Mouse (Mus musculus): ENCODE measurements around the gene Cyp1a2.

Gene Cyp1a2

GRCm38 (mm10) chr9:57671500-57671899 lies 12.0 kb downstream of the Cyp1a2 start:
- DNase-seq (ENCODE audit: low read depth, low spot score) = no peak

GRCm38 (mm10) chr9:57671037-57671436 lies 12.5 kb downstream of the Cyp1a2 start:
- DNase-seq (ENCODE audit: low read depth, low spot score) = no peak

- no peak for DNase-seq (ENCODE audit: low read depth, low spot score)
Observed at GRCm38 (mm10) chr9:57669566-57669965, 13.9 kb downstream of the Cyp1a2 start.

DNA sequence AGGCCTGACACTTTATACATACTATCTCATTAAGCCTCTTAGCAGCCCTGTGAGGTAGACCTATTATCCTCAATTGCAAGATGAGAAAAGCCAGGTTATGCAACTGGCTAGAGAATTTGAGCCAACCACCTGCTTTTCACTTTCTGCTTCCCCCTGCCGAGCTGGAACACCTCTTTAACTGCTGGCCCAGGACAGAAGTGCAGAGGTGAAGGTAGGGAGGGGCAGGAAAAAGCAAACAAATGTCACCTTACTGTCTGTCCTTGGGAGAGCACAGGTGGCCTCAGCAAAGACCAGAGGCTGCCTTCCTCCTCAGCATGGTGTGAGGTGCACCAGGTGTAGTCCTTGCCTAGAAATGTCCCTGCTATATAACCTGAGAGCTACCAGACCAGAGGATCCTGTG lies 15.2 kb downstream of the Cyp1a2 start:
- DNase-seq (ENCODE audit: low read depth, low spot score) = no peak

- DNase-seq (ENCODE audit: low read depth, low spot score) = no peak
Observed at GRCm38 (mm10) chr9:57667817-57668216, 15.7 kb downstream of the Cyp1a2 start.

DNA sequence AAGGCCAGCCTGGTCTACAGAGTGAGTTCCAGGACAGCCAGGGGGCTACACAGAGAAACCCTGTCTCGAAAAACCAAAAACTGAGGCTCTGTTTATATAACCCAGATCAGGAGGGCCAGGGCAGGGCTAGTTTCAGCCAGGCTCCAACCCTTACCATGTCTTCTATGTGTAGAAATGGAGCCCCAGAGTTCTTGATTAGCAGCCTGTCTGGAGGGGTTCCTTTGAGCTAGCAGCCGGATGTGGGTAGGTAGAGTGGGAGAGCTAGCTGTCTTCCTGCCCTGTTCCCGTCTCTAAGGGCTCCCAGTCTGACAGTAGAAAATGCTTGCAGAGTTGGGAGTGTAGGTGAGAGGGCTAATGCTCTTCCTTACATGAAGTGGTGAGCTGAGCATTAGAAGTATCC lies 16.4 kb downstream of the Cyp1a2 start:
- no peak for DNase-seq (ENCODE audit: low read depth, low spot score)

DNA sequence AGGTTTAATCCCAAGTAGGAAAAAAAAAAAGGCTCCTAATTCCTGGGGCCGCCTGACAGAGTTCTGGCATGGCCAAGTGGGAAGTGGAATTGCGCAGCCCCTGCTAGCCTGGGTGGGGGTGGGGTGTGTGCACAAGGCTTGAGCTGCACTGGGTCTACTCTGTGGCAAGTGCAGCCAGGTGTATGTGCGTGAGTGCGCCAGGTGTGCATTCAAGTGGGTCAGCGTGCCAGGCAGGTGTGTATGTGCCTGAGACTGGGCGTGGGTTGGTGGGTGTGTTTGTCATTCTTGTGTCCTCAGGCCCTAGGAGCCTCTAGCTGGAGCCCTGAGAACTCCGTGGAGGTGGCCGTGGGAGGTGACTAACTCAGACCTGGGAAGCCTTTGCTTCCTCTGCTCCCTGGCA lies 17.0 kb downstream of the Cyp1a2 start:
- no peak for DNase-seq (ENCODE audit: low read depth, low spot score)

DNA sequence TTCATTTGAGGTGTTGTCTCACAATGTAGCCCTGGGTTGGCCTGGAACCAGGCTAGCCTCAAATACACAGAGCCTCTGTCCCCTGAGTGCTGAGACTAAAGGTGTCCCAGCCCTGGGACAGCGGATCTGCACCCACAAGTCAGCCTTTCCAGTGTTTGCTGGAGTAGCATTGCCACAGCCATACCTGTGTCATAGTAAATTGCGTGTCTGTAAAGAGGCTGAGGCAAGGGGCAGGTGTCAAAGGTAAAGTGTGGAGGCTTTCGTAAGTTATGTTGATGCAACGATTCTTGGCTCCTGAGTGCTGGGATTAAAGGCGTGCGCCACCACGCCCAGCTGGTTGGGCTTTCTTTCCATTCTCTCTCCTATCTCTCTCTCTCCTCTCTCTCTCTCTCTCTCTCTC lies 18.9 kb downstream of the Cyp1a2 start:
- no peak for DNase-seq (ENCODE audit: low read depth, low spot score)

GRCm38 (mm10) chr9:57661552-57661951 lies 22.0 kb downstream of the Cyp1a2 start:
- DNase-seq (ENCODE audit: low read depth, low spot score) = no peak

DNA sequence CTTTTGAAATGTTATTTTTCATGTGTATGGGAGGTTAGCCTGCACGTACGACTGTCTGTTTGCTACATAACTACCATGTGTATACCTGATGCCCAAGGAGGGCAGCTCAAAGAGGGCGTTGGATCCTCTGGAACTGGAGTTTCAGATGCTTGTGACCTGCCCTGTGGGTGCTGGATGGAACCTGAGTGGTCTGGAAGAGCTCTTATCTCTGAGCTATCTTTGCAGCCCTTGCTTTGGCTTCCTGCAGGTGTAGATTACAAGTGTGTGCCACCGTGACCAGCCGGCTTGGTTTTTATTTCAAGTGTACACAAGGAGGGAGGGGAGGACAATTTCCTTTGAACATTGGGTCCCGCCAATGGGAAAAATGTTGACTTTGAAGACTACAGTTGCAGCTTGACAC lies 23.0 kb downstream of the Cyp1a2 start:
- DNase-seq (ENCODE audit: low read depth, low spot score) = no peak

- peak; percentile 94 for DNase-seq (ENCODE audit: low read depth, low spot score)
Observed at GRCm38 (mm10) chr9:57659774-57660173, 23.7 kb downstream of the Cyp1a2 start.

DNA sequence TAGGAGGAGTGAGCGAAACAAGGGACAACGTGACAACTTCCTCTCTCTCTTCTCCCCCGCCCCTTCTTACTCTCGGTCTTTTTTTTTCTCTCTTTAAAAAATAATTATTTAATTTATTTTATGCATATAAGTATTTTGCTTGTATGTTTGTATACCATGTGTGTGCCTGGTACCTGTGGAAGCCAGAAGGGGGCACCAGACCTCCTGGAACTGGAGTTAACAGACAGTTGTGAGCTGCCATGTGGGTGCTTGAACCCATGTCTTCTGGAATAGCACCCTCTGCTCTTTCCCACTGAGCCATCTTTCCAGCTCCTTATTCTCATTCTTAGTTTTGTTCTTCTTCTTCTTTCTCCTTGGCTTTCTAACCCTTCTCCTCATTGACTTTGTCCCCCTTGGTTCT lies 24.5 kb downstream of the Cyp1a2 start:
- no peak for DNase-seq (ENCODE audit: low read depth, low spot score)

- no peak for DNase-seq (ENCODE audit: low read depth, low spot score)
Observed at GRCm38 (mm10) chr9:57657843-57658242, 25.7 kb downstream of the Cyp1a2 start.

- DNase-seq (ENCODE audit: low read depth, low spot score) = no peak
Observed at GRCm38 (mm10) chr9:57656631-57657350, 26.7 kb downstream of the Cyp1a2 start.

DNA sequence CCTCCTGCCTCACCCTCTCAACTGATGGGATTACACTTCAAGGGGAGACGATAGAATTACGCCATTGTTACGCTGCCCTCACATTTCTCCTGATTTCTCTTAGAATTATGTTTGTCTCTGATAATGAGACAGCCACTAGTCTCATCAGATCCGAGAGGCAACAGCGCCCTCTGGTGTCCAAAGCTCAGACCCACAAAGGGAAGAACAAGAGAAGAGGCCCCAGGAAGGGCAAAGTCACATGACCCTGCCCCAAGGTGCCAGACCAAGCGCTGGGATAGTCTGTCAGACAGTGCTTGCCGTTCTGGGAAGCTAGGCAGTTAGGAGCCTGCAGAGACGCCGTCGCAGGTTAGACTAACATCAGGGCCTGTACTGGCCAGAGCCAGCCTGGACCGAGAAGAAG lies 27.8 kb downstream of the Cyp1a2 start:
- DNase-seq (ENCODE audit: low read depth, low spot score) = peak; percentile 98

DNA sequence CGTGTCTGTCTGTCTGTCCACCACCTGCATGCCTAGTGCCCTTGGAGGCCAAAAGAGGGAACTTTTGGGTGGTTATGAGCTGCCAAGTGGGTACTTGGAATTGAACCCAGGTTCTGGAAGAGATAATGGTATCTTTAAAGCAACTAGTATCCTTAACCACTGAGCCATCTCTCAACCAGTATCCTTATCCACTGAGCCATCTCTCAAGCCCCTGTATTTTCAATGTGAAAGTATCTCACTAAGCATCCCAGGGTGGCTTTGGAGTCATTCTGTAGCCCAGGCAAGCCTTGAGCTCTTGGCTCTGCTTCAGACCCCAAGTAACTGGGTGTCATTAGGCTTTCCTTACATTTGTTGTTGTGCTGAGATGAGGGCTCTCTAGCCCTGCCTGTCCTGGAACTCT lies 28.5 kb downstream of the Cyp1a2 start:
- no peak for DNase-seq (ENCODE audit: low read depth, low spot score)

DNA sequence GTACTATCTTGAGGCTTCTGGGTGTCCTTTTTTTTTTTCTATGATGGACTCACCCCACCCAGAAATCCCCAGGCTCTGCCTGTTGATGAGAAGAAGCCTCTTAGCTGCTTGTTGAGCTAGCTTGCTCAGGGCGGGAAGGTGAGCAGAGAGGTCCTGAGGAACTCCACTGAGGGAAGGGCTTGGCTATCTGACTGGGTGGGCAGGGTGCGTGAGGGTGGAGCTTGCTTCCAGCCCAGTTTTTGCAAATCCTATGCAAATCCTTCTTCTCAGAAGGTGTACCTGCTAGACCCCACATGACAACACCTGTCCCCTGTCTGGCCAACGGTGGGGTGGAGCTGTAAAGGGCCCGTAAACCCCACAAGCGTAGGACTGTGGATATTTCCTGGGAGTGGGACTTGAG lies 30.2 kb downstream of the Cyp1a2 start, which contains the start of gene Csk:
Gene Csk, minus strand, starts transcription at position 349 of the 400 bp plus-strand sequence.
- DNase-seq (ENCODE audit: low read depth, low spot score) = no peak

- DNase-seq (ENCODE audit: low read depth, low spot score) = no peak
Observed at GRCm38 (mm10) chr9:57652855-57653254, 30.6 kb downstream of the Cyp1a2 start.

DNA sequence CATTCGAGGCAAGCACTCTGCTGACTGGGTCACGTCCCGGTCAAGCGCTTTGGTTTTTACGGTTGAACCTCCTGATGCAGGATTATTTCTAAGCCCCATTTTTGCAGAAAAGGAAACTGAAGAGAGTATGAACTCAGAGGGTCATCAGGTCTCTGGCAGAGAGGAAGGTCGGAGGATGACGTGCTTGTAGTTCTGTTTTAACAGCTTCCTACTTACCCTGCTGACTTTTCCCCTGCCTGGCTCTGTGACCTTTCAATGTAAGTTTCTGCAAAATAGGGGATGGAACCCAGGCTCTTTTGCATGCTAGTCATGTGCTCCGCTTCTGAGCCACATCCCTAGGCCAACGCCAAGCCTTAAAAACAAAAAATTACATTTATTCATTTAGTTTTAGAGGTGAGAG lies 31.2 kb downstream of the Cyp1a2 start:
- DNase-seq (ENCODE audit: low read depth, low spot score) = no peak

- DNase-seq (ENCODE audit: low read depth, low spot score) = no peak
Observed at GRCm38 (mm10) chr9:57650786-57651311, 32.7 kb downstream of the Cyp1a2 start.

GRCm38 (mm10) chr9:57650130-57650785 lies 33.2 kb downstream of the Cyp1a2 start:
- peak; percentile 58 for DNase-seq (ENCODE audit: low read depth, low spot score)

- DNase-seq (ENCODE audit: low read depth, low spot score) = no peak
Observed at GRCm38 (mm10) chr9:57647286-57648108, 36.0 kb downstream of the Cyp1a2 start.

Data from 3T3-L1 (cell line).